Mouse (Mus musculus): ENCODE results near the gene Bbof1. TPM values are rescaled to one million over a fixed set of nuclear protein-coding genes. Genes with fewer than 3 reads are reported as not detected.

Bbof1 gene
- total RNA-seq, 2 experiments from 2014 or later = 0.54 to 1.1 TPM

DNA sequence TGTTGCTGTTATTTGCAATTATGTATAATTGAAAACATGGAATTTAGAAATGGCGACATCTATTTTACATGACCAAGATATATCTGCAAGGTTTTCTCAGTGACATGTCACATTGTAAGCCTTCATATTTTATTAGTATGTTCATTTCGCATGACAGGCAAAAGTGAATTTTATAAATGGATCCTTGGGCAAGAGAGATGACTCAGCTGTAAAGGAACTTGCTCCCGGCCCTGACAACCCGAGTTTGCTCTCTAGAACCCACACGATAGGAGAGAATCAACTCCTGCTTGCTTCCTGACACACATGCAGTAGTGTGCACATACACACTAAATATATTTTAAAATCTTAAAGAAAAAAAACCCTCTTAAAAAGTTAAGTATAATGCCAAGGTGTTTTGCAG lies 52.5 kb downstream of the Bbof1 start:
- no peak for DNase-seq (ENCODE audit: low spot score in 2 of 2)

DNA sequence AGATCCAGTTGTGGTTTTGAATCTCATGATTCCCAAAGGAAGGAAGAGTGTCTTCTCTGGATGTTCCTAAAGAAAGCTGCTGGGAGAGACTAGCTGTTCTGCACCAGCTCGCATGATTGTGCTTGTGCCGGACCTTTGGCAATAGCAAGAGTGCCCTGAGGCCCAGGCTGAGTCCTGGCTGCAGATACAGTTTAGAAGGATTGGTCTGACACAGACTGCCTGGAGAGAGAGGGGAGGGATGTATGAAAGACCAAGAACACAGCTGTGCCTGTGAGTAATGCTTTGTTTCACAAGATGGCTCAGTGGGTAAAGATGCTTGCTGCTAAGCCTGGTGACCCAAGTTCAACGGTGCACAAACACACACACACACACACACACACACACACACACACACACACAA lies 54.0 kb downstream of the Bbof1 start:
- DNase-seq (ENCODE audit: low spot score in 2 of 2) = no peak

GRCm38 (mm10) chr12:84468701-84469100 lies 59.8 kb downstream of the Bbof1 start:
- DNase-seq (ENCODE audit: low spot score in 2 of 2) = no peak

GRCm38 (mm10) chr12:84478937-84479336 lies 70.1 kb downstream of the Bbof1 start:
- DNase-seq (ENCODE audit: low spot score in 2 of 2) = no peak

DNA sequence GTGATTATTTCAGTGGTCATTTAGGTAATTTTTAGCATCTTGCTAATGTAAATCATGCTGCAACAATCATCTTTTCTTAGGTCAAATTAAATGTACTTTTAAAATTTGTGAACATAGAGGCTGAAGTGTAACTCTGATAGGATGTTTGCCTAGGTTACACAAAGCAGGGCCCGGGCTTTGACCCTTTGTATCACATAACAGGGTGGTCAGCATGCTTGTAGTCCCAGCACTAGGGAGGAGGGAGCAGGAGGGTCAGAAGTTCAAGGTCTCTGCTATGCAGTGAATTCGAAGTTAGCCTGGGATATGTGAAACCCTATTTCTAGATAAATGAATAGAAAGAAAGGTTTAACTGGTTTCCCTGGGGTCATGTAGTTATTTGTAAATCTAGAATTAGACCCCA lies 72.4 kb downstream of the Bbof1 start:
- no peak for DNase-seq (ENCODE audit: low spot score in 2 of 2)

GRCm38 (mm10) chr12:84482778-84483585 lies 74.1 kb downstream of the Bbof1 start:
- no peak for DNase-seq (ENCODE audit: low spot score in 2 of 2)

DNA sequence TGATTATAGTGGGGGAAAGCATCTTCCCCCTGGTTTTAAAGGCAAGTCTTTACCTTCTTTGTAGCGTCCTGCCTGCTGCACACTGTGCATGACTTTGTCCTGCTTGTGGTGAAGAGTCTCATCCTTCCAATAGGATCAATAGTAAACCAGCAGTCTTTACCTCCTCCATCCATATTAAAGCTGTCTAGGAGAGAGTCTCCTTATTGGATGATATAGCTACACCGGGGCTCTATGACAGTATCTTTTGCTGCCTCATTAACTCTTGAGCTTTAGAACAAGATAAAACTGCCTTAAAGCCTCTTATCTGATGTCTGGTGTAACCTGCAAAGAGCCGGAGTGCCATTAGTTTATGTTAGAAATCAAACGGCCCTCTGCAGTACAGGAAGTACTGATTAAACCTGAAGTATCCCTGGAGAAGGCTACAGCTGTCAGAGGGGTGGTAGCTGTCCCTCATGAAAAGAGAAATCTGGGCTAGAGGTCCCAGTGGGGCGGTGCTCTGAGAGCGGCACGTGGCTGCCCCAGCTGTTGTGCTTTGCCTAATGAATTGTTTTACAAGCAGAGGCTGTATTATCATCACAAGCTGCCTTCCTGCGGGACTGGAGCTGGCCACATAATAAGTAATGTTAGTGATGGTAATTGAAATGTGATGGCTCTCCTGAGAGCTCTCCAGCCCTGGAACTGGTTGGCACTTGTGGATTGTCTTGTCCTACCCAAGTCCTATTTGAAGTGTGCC lies 78.6 kb downstream of the Bbof1 start:
- DNase-seq (ENCODE audit: low spot score in 2 of 2) = peak in 1 of 2 experiments; percentile 22

Other genes starting within 250 kb of the Bbof1 start
- 10 to 100 TPM; 22.0 to 23.3 TPM for gene Elmsan1, start 190.2 kb upstream of the Bbof1 start, total RNA-seq (2021)
- 10 to 100 TPM; 50.8 to 58.1 TPM for gene Ptgr2, start 123.8 kb upstream of the Bbof1 start, total RNA-seq (2021)
- 10 to 100 TPM; 31.4 to 37.3 TPM for gene Zfp410, start 92.2 kb upstream of the Bbof1 start, total RNA-seq (2021)
- 10 to 100 TPM; 35.5 to 35.7 TPM for gene Coq6, start 47.4 kb upstream of the Bbof1 start, total RNA-seq (2021)
- 1 to 10 TPM in 1 of 2 experiments, under 1 TPM in 1; 0.96 to 1.4 TPM for gene Fam161b, start 47.2 kb upstream of the Bbof1 start, total RNA-seq (2021)
- gene Entpd5, start within 50 bp of the Bbof1 start, total RNA-seq (2021) = 10 to 100 TPM in 1 of 2 experiments, 1 to 10 TPM in 1; 9.9 to 10.9 TPM
- 1 to 10 TPM; 8.5 to 8.7 TPM for gene Rnf113a2, start 8.1 kb downstream of the Bbof1 start, total RNA-seq (2021)
- 10 to 100 TPM; 32.7 to 34.6 TPM for gene Aldh6a1, start 41.9 kb downstream of the Bbof1 start, total RNA-seq (2021)
- gene Lin52, start 42.4 kb downstream of the Bbof1 start, total RNA-seq (2021) = 1 to 10 TPM; 6.1 to 6.7 TPM
- not detected for gene Vsx2, start 160.7 kb downstream of the Bbof1 start, total RNA-seq (2021)
- gene Abcd4, start 208.3 kb downstream of the Bbof1 start, total RNA-seq (2021) = 1 to 10 TPM; 7.5 to 8.4 TPM
- gene Vrtn, start 231.9 kb downstream of the Bbof1 start, total RNA-seq (2021) = not detected

All from gastrocnemius, postnatal 4 days (tissue).